Mouse (Mus musculus): ENCODE data around the gene Rhob.

GRCm38 (mm10) chr12:8500597-8501570 is 1.1 kb upstream of the Rhob start:
- TF ChIP-seq TAL1 (IDR thresholded peaks at IDR 0.05; ENCODE audit: low read length) (no peak), GATA1 (IDR thresholded peaks at IDR 0.05; ENCODE audit: low read length) (no peak)
